Mouse (Mus musculus): ENCODE results near the gene Ank. TPM values are rescaled to one million over a fixed set of nuclear protein-coding genes. Genes with fewer than 3 reads are reported as not detected.

The Ank gene
- polyA plus RNA-seq, 1 experiment from 2014 or later = 10.8 TPM

GRCm38 (mm10) chr15:27625890-27626255 lies 159.4 kb downstream of the Ank start:
- no peak overlapping the region for H3K4me3 ChIP-seq (replicated peaks)
- H3K4me2 ChIP-seq = no peak overlapping the region
- 48% methylated on average over 10 of the region's 10 CpGs for WGBS (ENCODE audit: insufficient replicate concordance)
- no peaks in the 10 kb centered on the region for H3K9me3 ChIP-seq (replicated peaks)
- H3K36me3 ChIP-seq (replicated peaks) = peaks cover 38% of the 10 kb centered on the region
- H3K9ac ChIP-seq = no peak overlapping the region
- no peak for ATAC-seq (ENCODE audit: insufficient read depth)
- H3K4me1 ChIP-seq (replicated peaks) = peaks cover 67% of the 10 kb centered on the region
- no peaks in the 10 kb centered on the region for H3K27me3 ChIP-seq
- peak overlapping the region; percentile 14 for H3K27ac ChIP-seq (replicated peaks)

GRCm38 (mm10) chr15:27626314-27626713 lies 159.8 kb downstream of the Ank start:
- no peaks in the 10 kb centered on the region for H3K9me3 ChIP-seq (replicated peaks)
- 58% methylated on average over 1 of the region's 1 CpGs for WGBS (ENCODE audit: insufficient replicate concordance)
- H3K4me3 ChIP-seq (replicated peaks) = no peak overlapping the region
- no peak for ATAC-seq (ENCODE audit: insufficient read depth)
- no peak overlapping the region; the same call in 1 of the 2 replicates for H3K27ac ChIP-seq (replicated peaks)
- peaks cover 34% of the 10 kb centered on the region for H3K36me3 ChIP-seq (replicated peaks)
- H3K27me3 ChIP-seq = no peaks in the 10 kb centered on the region
- peaks cover 67% of the 10 kb centered on the region for H3K4me1 ChIP-seq (replicated peaks)
- H3K9ac ChIP-seq = no peak overlapping the region
- H3K4me2 ChIP-seq = no peak overlapping the region

- no peak overlapping the region for H3K9ac ChIP-seq
- WGBS (ENCODE audit: insufficient replicate concordance) = 43% methylated on average over 9 of the region's 9 CpGs
- peak overlapping the region; percentile 95; the same call in 1 of the 2 replicates for H3K4me2 ChIP-seq
- no peak overlapping the region for H3K4me3 ChIP-seq (replicated peaks)
- no peaks in the 10 kb centered on the region for H3K27me3 ChIP-seq
- no peak for ATAC-seq (ENCODE audit: insufficient read depth)
- H3K27ac ChIP-seq (replicated peaks) = no peak overlapping the region
- H3K36me3 ChIP-seq (replicated peaks) = peaks cover 23% of the 10 kb centered on the region
- H3K9me3 ChIP-seq (replicated peaks) = no peaks in the 10 kb centered on the region
- H3K4me1 ChIP-seq (replicated peaks) = peaks cover 68% of the 10 kb centered on the region
Observed at GRCm38 (mm10) chr15:27627794-27628193, 161.3 kb downstream of the Ank start.

GRCm38 (mm10) chr15:27629046-27629445 lies 162.6 kb downstream of the Ank start:
- Histone ChIP-seq H3K9me3 (replicated peaks) (no peaks in the 10 kb centered on the region), H3K27ac (replicated peaks) (no peak overlapping the region), H3K36me3 (replicated peaks) (peaks cover 17% of the 10 kb centered on the region), H3K27me3 (no peaks in the 10 kb centered on the region), H3K4me2 (peak overlapping the region; percentile 95), H3K4me3 (replicated peaks) (peak overlapping the region; percentile 99), H3K4me1 (replicated peaks) (peaks cover 67% of the 10 kb centered on the region), H3K9ac (0 out of 2 replicates have a peak overlapping the region, but pooled peaks have one; percentile 2)
- 62% methylated on average over 4 of the region's 4 CpGs for WGBS (ENCODE audit: insufficient replicate concordance)
- ATAC-seq (ENCODE audit: insufficient read depth) = no peak

- peak overlapping the region; percentile 92 for H3K9ac ChIP-seq
- 1% methylated on average over 53 of the region's 53 CpGs for WGBS (ENCODE audit: insufficient replicate concordance)
- peak overlapping the region; percentile 95 for H3K4me2 ChIP-seq
- H3K36me3 ChIP-seq (replicated peaks) = peaks cover 11% of the 10 kb centered on the region
- H3K4me3 ChIP-seq (replicated peaks) = peak overlapping the region; percentile 99
- peak; percentile 69 for ATAC-seq (ENCODE audit: insufficient read depth)
- H3K27ac ChIP-seq (replicated peaks) = peak overlapping the region; percentile 64
- H3K4me1 ChIP-seq (replicated peaks) = peaks cover 57% of the 10 kb centered on the region
- no peaks in the 10 kb centered on the region for H3K27me3 ChIP-seq
- no peaks in the 10 kb centered on the region for H3K9me3 ChIP-seq (replicated peaks)
Observed at GRCm38 (mm10) chr15:27629800-27630600, 163.5 kb downstream of the Ank start.

GRCm38 (mm10) chr15:27630601-27631383 lies 164.3 kb downstream of the Ank start, which contains the start of gene Otulin:
Gene Otulin, minus strand, starts transcription at chr15:27630693.
- Histone ChIP-seq H3K27ac (replicated peaks) (peak within 1 kb of the TSS; percentile 64), H3K36me3 (replicated peaks) (peaks cover 10% of the 10 kb centered on the region), H3K27me3 (no peaks in the 10 kb centered on the region), H3K9ac (peak within 1 kb of the TSS; percentile 92), H3K4me1 (replicated peaks) (peaks cover 49% of the 10 kb centered on the region), H3K4me2 (peak within 1 kb of the TSS; percentile 95), H3K4me3 (replicated peaks) (peak within 1 kb of the TSS; percentile 99), H3K9me3 (replicated peaks) (no peaks in the 10 kb centered on the region)
- WGBS (ENCODE audit: insufficient replicate concordance) = 6% methylated on average over 52 of the region's 56 CpGs
- peak; percentile 98 for ATAC-seq (ENCODE audit: insufficient read depth)

- Histone ChIP-seq H3K9ac (no peak overlapping the region), H3K27ac (replicated peaks) (no peak overlapping the region), H3K4me1 (replicated peaks) (peaks cover 16% of the 10 kb centered on the region), H3K9me3 (replicated peaks) (no peaks in the 10 kb centered on the region), H3K4me2 (no peak overlapping the region), H3K4me3 (replicated peaks) (no peak overlapping the region), H3K36me3 (replicated peaks) (no peaks in the 10 kb centered on the region), H3K27me3 (no peaks in the 10 kb centered on the region)
- no peak for ATAC-seq (ENCODE audit: insufficient read depth)
- WGBS (ENCODE audit: insufficient replicate concordance) = 56% methylated on average over 8 of the region's 8 CpGs
Observed at GRCm38 (mm10) chr15:27633941-27634900, 167.7 kb downstream of the Ank start.

- Histone ChIP-seq H3K27me3 (no peaks in the 10 kb centered on the region; the same call in 1 of the 2 replicates), H3K9ac (no peak overlapping the region), H3K27ac (replicated peaks) (no peak overlapping the region), H3K4me3 (replicated peaks) (no peak overlapping the region), H3K4me1 (replicated peaks) (no peaks in the 10 kb centered on the region), H3K9me3 (replicated peaks) (no peaks in the 10 kb centered on the region), H3K4me2 (no peak overlapping the region), H3K36me3 (replicated peaks) (no peaks in the 10 kb centered on the region)
- ATAC-seq (ENCODE audit: insufficient read depth) = no peak
- 43% methylated on average over 12 of the region's 12 CpGs for WGBS (ENCODE audit: insufficient replicate concordance)
Observed at GRCm38 (mm10) chr15:27641171-27641570, 174.7 kb downstream of the Ank start.

- no peaks in the 10 kb centered on the region for H3K36me3 ChIP-seq (replicated peaks)
- ATAC-seq (ENCODE audit: insufficient read depth) = no peak
- no peak overlapping the region for H3K27ac ChIP-seq (replicated peaks)
- no peaks in the 10 kb centered on the region; the same call in 1 of the 2 replicates for H3K27me3 ChIP-seq
- H3K9me3 ChIP-seq (replicated peaks) = no peaks in the 10 kb centered on the region
- H3K4me3 ChIP-seq (replicated peaks) = no peak overlapping the region
- H3K4me2 ChIP-seq = no peak overlapping the region
- no peak overlapping the region for H3K9ac ChIP-seq
- no peaks in the 10 kb centered on the region for H3K4me1 ChIP-seq (replicated peaks)
- 57% methylated on average over 3 of the region's 3 CpGs for WGBS (ENCODE audit: insufficient replicate concordance)
Observed at GRCm38 (mm10) chr15:27642895-27643294, 176.4 kb downstream of the Ank start.
